Mouse (Mus musculus) spleen, adult 12 weeks (tissue): ENCODE data around the gene Zfp462.

Source experiments
- DNase-seq: peaks from one replicate; pipeline ENCODE4 v3.0.0; 2022; ENCODE audit warnings: low spot score

Gene Zfp462

DNA sequence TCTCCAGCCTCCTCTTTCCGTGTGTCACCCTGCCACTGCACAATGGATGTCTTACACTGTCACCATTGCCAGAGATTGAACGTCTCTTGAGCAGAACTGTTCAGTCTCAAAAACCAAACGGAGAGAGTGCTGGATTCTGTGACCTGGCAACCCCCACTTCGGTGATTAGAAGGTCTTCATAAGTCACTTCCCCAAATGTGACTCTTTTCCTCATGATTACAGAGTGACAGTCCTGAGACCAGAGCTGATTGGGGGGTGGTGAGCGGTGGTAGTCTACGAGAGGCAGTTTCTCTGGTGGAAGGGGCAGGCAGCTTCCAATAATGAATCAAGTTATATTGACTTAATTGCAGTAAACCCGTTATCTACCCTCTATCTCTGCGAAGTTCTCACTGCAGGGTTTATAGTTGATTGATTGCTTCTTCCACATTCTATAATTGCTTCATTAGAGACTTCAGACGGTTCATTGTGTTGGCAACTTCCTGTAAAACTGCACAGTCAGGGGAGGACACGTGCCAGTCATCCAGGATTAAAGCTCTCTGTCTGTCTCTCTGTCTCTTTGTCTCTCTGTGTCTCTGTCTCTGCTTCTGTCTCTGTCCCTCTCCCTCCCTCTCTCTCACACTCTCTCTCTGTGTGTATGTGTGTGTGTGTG, 173.1 kb downstream of the Zfp462 start:
- DNase-seq: no peak

DNA sequence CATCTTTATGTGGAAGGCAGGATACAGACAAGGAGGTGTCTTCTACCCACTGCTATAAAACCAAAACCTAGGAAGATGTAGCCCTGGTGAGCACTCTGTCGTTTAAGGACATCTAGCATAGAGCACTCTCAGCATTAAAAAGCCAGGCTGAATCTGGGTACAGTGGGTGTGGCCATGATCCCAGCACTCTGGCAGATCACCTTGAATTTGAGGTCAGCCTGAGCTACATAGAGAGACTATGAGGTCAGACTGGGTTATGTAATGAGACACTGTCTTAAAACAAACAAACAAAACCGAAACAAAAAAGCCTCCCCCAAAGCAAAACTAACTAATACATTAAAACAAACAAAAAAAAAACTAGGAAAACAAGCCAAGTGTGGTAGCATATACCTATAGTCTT, 176.3 kb downstream of the Zfp462 start:
- DNase-seq: no peak

DNA sequence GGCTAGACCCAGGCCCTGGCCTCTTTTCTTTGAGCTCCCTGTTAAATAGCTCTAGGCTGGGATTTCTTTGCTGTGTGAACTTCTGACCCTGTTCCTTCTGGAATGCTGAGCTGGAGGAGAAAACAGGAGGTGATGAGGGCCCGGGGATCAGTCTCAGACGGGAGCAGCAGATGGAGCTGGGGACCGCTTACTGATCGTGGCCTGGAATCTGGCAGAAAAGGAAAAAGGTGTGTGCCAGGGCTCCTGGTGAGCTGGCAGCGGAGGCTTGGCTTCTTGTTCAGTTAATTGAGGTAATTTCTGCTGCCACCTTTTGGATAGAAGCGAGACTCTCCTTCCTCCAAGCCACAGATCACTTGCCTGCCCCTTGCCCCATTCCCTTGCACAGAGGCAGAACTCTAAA, 177.1 kb downstream of the Zfp462 start:
- DNase-seq: no peak

DNA sequence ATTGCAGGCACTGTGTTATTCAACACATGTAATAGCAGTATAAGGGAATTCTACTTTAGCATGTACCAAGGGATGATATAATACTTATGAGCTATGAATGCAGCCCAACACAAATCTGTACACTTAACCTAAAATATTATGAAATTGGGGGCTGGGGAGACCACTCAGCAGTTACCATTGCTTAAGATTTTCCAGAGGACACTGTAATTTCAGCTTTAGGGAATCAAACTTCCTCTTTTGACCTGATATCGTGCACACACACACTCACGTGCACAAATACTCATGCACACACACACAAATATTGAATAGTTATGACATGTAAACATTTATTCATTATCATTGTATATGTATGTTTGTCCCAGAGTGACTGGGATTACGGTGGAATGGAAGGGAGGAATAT, 179.3 kb downstream of the Zfp462 start:
- no peak for DNase-seq

DNA sequence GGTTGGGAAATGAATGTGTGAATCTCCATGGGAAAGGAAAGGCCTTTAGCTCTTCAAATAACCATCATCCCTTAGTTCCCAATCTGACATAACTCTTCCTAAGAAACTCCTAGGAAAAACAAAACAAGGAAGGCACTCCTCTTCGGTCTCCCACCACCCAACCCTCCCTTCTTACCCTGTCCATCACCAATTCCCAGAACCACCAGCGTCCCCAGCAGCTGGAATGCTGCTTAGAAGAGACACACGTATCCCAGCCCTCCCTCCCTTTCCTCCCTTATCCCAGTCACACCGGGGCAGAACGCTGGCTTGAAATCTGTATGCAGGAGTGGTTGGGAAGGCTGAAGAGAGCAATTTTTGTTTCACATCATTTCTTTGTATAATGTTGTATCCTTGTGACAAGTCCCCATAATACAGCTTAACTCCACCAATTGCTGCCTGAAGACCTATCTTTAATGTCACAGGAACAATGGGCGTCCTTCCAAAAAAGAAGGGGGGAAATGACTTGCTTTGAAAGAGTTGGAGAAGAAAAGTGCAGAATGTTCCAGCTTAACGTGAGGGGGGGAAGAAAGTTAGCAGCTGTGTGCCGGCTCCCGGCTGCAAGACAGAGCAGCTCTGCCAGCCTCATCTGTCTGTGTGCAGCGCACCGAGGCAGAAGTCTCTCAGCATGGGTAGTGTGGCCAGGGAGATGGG, 180.3 kb downstream of the Zfp462 start:
- no peak for DNase-seq

DNA sequence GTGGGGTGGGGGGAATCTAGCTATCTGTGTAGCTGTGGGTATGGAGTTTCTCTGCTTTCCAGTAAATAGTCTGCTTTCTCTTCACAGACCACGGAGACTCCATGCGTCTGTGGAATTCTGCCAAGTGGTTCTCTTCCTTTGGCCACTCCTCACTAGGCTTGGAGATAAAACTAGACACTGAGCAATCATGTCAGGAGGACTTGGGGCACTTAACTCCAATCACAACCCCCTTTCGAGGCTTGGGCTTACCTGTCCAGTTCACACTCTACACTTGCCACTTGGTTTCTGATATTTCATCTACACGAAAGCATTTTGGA, 180.8 kb downstream of the Zfp462 start:
- DNase-seq: no peak

DNA sequence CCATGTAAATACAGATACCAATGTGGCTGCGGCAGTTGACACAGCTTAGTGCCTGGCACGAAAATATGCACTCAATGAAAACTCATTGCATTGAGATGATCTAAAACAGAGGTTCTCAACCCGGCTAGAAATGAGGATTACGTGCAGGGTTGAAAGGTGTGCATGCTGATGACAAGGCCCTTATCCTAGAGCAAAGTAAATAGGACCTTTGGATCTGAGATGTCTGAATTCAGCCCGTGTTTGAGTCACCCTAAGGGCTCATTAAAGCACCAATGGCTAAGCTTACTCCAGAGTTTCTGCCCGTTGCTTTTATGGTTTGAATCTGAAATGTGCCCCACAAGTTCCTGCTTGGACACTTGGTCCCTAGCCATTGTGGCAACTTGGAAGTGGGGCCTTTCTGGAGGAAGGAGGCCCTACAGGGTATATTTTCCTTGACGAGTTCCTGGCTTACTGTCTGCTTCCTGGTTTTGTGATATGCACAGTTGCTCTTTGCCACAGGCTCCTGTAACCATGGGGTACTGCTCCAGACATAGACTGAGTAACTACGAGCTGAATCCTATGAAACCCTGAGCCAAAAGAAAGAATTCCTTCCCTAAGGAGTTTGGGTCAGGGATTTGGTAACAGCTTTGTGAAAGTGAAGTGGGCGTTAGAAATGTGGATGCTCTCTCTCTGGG, 182.5 kb downstream of the Zfp462 start:
- no peak for DNase-seq

DNA sequence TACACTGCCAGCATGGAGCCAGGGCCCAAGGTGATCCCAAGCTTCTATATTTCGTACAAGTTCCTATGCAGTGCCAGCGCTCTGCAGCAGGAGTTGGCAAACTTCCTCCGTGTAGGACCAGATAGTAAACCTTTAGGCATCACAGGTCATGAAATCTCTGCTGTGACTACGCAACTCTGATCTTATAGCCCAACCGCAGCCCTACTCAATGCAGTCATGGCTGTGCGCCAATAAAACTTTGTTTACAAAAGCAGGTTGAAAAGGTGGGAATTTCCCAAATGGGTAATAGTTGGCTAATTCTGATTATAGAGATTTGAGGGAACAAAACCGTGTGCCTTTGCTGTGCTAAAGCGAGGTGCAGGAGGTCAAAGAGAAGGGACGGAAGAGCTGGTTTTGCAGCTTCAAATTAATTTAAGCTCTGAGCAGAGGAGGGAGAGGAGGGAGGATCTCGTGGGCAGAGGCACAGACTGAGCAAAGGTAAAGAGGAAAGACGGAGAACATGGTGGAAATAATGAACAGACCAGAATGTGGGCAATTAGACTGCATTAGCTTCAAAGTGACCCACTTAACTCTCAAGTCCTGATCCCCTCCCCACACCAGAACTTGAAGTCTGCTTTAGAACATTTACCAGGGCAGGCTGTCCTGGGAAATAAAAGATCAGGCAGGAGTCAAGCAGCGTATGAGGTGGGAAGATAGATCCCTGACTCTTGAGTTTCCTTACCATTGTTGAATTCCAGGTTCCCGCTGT, 183.4 kb downstream of the Zfp462 start:
- no peak for DNase-seq
